Mouse (Mus musculus) myocyte (in vitro differentiated cells): ENCODE data around the gene Ifna4.
"Not testable (repeated sequence)": the region's sequence is repeated elsewhere in the genome, so short reads cannot be mapped to it uniquely, and the experiment has no call there.

Experiments
- CEBPB ChIP-seq: IDR thresholded peaks from 2 replicates; pipeline ENCODE4 v1.6.1; 2011; ENCODE audit warnings: mild to moderate bottlenecking, moderate library complexity; ENCODE audit not compliant: poor library complexity, insufficient read depth, severe bottlenecking
- E2F4 ChIP-seq: IDR thresholded peaks from one replicate; pipeline ENCODE4 v1.6.1; 2011; ENCODE audit warnings: mild to moderate bottlenecking, control low read depth, moderate library complexity; ENCODE audit not compliant: insufficient read depth
- MAX ChIP-seq: IDR thresholded peaks from one replicate; pipeline ENCODE4 v1.6.1; 2011; ENCODE audit warnings: low read depth, mild to moderate bottlenecking, control low read depth
- MYOD1 ChIP-seq, 3 experiments: IDR thresholded peaks; one replicate each; pipeline ENCODE4 v1.6.1; 2011; ENCODE audit warnings: control low read depth in 2 of 3, low read depth in 2 of 3, mild to moderate bottlenecking in 2 of 3, moderate library complexity in 1 of 3; ENCODE audit not compliant: insufficient read length in 2 of 3, control insufficient read depth in 1 of 3
- MYOG ChIP-seq, 3 experiments: IDR thresholded peaks; one replicate each; pipeline ENCODE4 v1.6.1; 2011; ENCODE audit warnings: control low read depth in 2 of 3, low read depth in 2 of 3, mild to moderate bottlenecking in 2 of 3; ENCODE audit not compliant: insufficient read length in 2 of 3, control insufficient read depth in 1 of 3, insufficient read depth in 1 of 3
- POLR2A ChIP-seq: IDR thresholded peaks from one replicate; pipeline ENCODE4 v1.6.1; 2011; ENCODE audit warnings: low read depth, mild to moderate bottlenecking, control low read depth, moderate library complexity; ENCODE audit not compliant: insufficient read length
- POLR2AphosphoS2 ChIP-seq: IDR thresholded peaks from one replicate; pipeline ENCODE4 v1.6.1; 2011; ENCODE audit warnings: low read depth, control low read depth; ENCODE audit not compliant: insufficient read length
- REST ChIP-seq: IDR thresholded peaks from one replicate; pipeline ENCODE4 v1.6.1; 2011; ENCODE audit warnings: mild to moderate bottlenecking, control low read depth, moderate library complexity; ENCODE audit not compliant: insufficient read depth, insufficient read length
- SRF ChIP-seq: IDR thresholded peaks from one replicate; pipeline ENCODE4 v1.6.1; 2011; ENCODE audit warnings: low read depth; ENCODE audit not compliant: control insufficient read depth, insufficient read length
- TCF12 ChIP-seq: IDR thresholded peaks from one replicate; pipeline ENCODE4 v1.6.1; 2011; ENCODE audit warnings: mild to moderate bottlenecking, control low read depth; ENCODE audit not compliant: poor library complexity, insufficient read depth, severe bottlenecking
- TCF3 ChIP-seq: IDR thresholded peaks from one replicate; pipeline ENCODE4 v1.6.1; 2011; ENCODE audit warnings: low read depth, control low read depth; ENCODE audit not compliant: insufficient read length
- USF1 ChIP-seq: IDR thresholded peaks from one replicate; pipeline ENCODE4 v1.6.1; 2011; ENCODE audit warnings: low read depth, mild to moderate bottlenecking, control low read depth, moderate library complexity

DNA sequence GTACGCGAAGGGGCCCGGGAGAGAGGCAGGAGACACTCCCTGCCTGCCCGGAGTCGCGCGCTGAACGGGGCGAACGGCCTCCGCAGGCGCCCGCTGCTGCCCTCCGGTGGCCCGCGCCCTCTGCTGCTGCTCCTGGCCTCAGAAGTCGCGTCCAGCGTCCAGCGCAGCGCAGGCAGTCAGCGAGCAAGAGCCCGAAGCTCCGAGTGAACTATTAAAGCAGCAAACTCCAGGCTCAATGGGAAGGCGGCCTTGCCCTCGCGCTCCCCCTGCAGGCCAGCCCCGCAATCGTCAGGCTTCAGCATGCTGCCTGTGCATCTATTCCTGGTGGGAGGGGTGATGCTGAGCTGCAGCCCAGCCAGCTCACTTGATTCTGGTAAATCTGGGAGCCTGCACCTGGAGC is 38.7 kb upstream of the Ifna4 start, which contains the start of gene Gm13287:
- TF ChIP-seq E2F4; MAX; REST; POLR2A; MYOD1 (IDR thresholded peaks at IDR 0.05; ENCODE audit: control insufficient read depth in 1 of 3, insufficient read length in 2 of 3, low read depth in 2 of 3); MYOG (IDR thresholded peaks at IDR 0.05; ENCODE audit: control insufficient read depth in 1 of 3, insufficient read depth in 1 of 3, insufficient read length in 2 of 3, low read depth in 2 of 3); TCF12; POLR2AphosphoS2; USF1; SRF; TCF3; CEBPB: not testable (repeated sequence)
